Mouse (Mus musculus): ENCODE data around the gene Ftsj3.

- no peak for TF ChIP-seq TAL1 (IDR thresholded peaks at IDR 0.05; ENCODE audit: low read length)
- TF ChIP-seq GATA1 (IDR thresholded peaks at IDR 0.05; ENCODE audit: low read length): no peak
These were observed 17.9 kb upstream of the Ftsj3 start for GRCm38 (mm10) chr11:106273811-106274210.

Measured in erythroblast, embryonic 14.5 days (primary cell).